Mouse (Mus musculus) myocyte (in vitro differentiated cells): ENCODE results near the gene Spag9. TPM values are rescaled to one million over a fixed set of nuclear protein-coding genes. Genes with fewer than 3 reads are reported as not detected.

Experiments used
- H3K27me3 ChIP-seq: one replicate; pipeline ENCODE4 v1.6.1; 2011; ENCODE audit not compliant: control insufficient read depth, insufficient read depth, insufficient read length
- H3K36me3 ChIP-seq: one replicate; pipeline ENCODE4 v1.6.1; 2011; ENCODE audit not compliant: control insufficient read depth, insufficient read depth
- H3K4me2 ChIP-seq: one replicate; pipeline ENCODE4 v1.6.1; 2011; ENCODE audit warnings: low read depth, control low read depth
- H3K4me3 ChIP-seq: one replicate; pipeline ENCODE4 v1.5.1; 2011; ENCODE audit warnings: mild to moderate bottlenecking, control low read depth, moderate library complexity
- H3K79me2 ChIP-seq: one replicate; pipeline ENCODE4 v1.6.1; 2011; ENCODE audit not compliant: control insufficient read depth, insufficient read depth
- H3ac ChIP-seq: one replicate; pipeline ENCODE4 v1.6.1; 2011; ENCODE audit not compliant: control insufficient read depth, insufficient read length
- CEBPB ChIP-seq: IDR thresholded peaks from 2 replicates; pipeline ENCODE4 v1.6.1; 2011; ENCODE audit warnings: mild to moderate bottlenecking, moderate library complexity; ENCODE audit not compliant: poor library complexity, insufficient read depth, severe bottlenecking
- E2F4 ChIP-seq: IDR thresholded peaks from one replicate; pipeline ENCODE4 v1.6.1; 2011; ENCODE audit warnings: mild to moderate bottlenecking, control low read depth, moderate library complexity; ENCODE audit not compliant: insufficient read depth
- MAX ChIP-seq: IDR thresholded peaks from one replicate; pipeline ENCODE4 v1.6.1; 2011; ENCODE audit warnings: low read depth, mild to moderate bottlenecking, control low read depth
- MYOD1 ChIP-seq, 3 experiments: IDR thresholded peaks; one replicate each; pipeline ENCODE4 v1.6.1; 2011; ENCODE audit warnings: control low read depth in 2 of 3, low read depth in 2 of 3, mild to moderate bottlenecking in 2 of 3, moderate library complexity in 1 of 3; ENCODE audit not compliant: insufficient read length in 2 of 3, control insufficient read depth in 1 of 3
- MYOG ChIP-seq, 3 experiments: IDR thresholded peaks; one replicate each; pipeline ENCODE4 v1.6.1; 2011; ENCODE audit warnings: control low read depth in 2 of 3, low read depth in 2 of 3, mild to moderate bottlenecking in 2 of 3; ENCODE audit not compliant: insufficient read length in 2 of 3, control insufficient read depth in 1 of 3, insufficient read depth in 1 of 3
- POLR2A ChIP-seq: IDR thresholded peaks from one replicate; pipeline ENCODE4 v1.6.1; 2011; ENCODE audit warnings: low read depth, mild to moderate bottlenecking, control low read depth, moderate library complexity; ENCODE audit not compliant: insufficient read length
- POLR2AphosphoS2 ChIP-seq: IDR thresholded peaks from one replicate; pipeline ENCODE4 v1.6.1; 2011; ENCODE audit warnings: low read depth, control low read depth; ENCODE audit not compliant: insufficient read length
- REST ChIP-seq: IDR thresholded peaks from one replicate; pipeline ENCODE4 v1.6.1; 2011; ENCODE audit warnings: mild to moderate bottlenecking, control low read depth, moderate library complexity; ENCODE audit not compliant: insufficient read depth, insufficient read length
- SRF ChIP-seq: IDR thresholded peaks from one replicate; pipeline ENCODE4 v1.6.1; 2011; ENCODE audit warnings: low read depth; ENCODE audit not compliant: control insufficient read depth, insufficient read length
- TCF12 ChIP-seq: IDR thresholded peaks from one replicate; pipeline ENCODE4 v1.6.1; 2011; ENCODE audit warnings: mild to moderate bottlenecking, control low read depth; ENCODE audit not compliant: poor library complexity, insufficient read depth, severe bottlenecking
- TCF3 ChIP-seq: IDR thresholded peaks from one replicate; pipeline ENCODE4 v1.6.1; 2011; ENCODE audit warnings: low read depth, control low read depth; ENCODE audit not compliant: insufficient read length
- USF1 ChIP-seq: IDR thresholded peaks from one replicate; pipeline ENCODE4 v1.6.1; 2011; ENCODE audit warnings: low read depth, mild to moderate bottlenecking, control low read depth, moderate library complexity
- polyA plus RNA-seq: library from polyadenylated mRNA; unstranded; fragments of >200 nt; fragmentation: generic; extraction: Trizol; gene quantifications from one replicate; pipeline ENCODE4 v1.2.1, GENCODE M21; 2012; ENCODE audit warnings: missing spikeins

The Spag9 gene
- polyA plus RNA-seq, 1 experiment, result 16.9 TPM

DNA sequence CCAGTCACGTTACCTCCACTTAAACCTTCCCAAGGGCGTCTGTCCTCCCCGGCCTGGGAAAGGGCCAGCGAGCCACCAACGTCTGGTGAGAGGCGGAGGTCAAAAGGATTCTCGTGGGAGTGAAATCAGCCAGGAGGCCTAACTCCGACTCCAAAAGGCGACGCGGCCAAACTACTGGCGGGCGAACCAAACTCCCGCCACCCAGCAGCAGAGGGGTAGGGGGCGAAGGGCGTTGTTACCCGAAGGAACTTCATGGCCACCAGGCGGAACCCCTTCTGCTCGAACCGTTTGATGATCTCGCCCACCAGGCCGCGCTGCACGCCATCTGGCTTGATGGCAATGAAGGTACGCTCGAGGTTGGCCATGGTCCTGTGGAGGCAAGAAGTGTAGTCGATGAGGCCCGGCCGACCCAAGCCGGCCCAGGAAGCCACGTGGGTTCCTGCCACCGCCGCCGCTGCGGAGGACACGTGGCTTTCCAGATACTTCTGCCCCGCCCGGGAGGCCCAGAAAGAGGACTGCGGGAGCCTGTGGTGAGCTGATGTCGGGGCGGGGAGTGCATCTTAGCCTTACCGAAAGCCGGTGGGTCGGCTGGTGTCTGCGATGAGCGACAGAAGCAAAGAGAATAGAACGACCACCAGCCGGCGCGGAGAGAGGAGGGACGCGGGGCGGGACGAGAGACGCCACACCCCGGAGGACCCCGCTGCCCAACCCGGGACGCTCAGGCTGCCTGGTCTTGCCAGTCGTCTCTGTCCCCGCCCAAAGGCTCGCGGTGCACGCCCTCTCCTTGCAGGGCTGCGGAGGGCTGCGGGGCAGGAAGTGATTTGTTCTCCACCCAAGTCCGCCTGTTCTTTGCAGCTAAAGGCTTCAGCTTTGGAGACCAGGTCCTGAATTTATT is 40.4 kb upstream of the Spag9 start:
- Histone ChIP-seq H3ac (peak overlapping the region; percentile 39), H3K36me3 (peaks cover 25% of the 10 kb centered on the region), H3K79me2 (peaks cover 28% of the 10 kb centered on the region), H3K4me2 (peak overlapping the region; percentile 76), H3K4me3 (peak overlapping the region; percentile 88), H3K27me3 (no peaks in the 10 kb centered on the region)
- TF ChIP-seq MYOG (IDR thresholded peaks at IDR 0.05; ENCODE audit: control insufficient read depth in 1 of 3, insufficient read depth in 1 of 3, insufficient read length in 2 of 3, low read depth in 2 of 3) (peak in 1 of 3 experiments; percentile 26), SRF (peak; percentile 23), USF1 (peak; percentile 59), E2F4 (no peak), MAX (no peak), REST (no peak), MYOD1 (IDR thresholded peaks at IDR 0.05; ENCODE audit: control insufficient read depth in 1 of 3, insufficient read length in 2 of 3, low read depth in 2 of 3) (peak in 1 of 3 experiments; percentile 4), CEBPB (no peak), POLR2AphosphoS2 (peak; percentile 96), TCF12 (no peak), POLR2A (peak; percentile 80), TCF3 (no peak)

DNA sequence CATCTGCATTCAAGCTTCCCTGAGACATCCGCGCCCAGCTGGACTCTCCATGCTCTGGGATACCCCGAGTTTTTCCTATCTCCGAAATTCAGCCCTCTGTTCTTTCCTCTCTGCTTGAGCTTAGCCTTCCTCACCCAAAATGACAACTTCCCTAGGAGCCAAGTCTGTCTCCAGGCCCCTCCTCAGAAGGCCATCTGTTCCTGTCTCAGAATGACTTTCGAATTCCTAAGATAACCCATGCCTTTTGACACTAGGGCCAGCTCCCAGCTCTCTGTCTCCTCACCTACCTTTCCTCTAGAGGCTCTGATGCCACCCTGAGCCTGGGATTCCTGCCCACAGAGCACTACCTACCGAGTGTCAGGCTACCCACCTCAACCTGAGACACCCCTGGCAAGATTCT is 39.7 kb upstream of the Spag9 start, which contains the start of gene Nme2:
Gene Nme2, minus strand, starts transcription at position 101 of the 400 bp plus-strand sequence.
- Histone ChIP-seq H3K4me3 (peak within 1 kb of the TSS; percentile 88), H3K4me2 (peak within 1 kb of the TSS; percentile 76), H3K36me3 (peaks cover 21% of the 10 kb centered on the region), H3K27me3 (no peaks in the 10 kb centered on the region), H3ac (peak within 1 kb of the TSS; percentile 39), H3K79me2 (peaks cover 28% of the 10 kb centered on the region)
- no peak for TF ChIP-seq SRF
- TF ChIP-seq POLR2A, result no peak
- TF ChIP-seq CEBPB, result no peak
- TF ChIP-seq TCF3, result no peak
- TF ChIP-seq POLR2AphosphoS2, result no peak
- TF ChIP-seq TCF12, result no peak
- no peak for TF ChIP-seq MYOD1 (IDR thresholded peaks at IDR 0.05; ENCODE audit: control insufficient read depth in 1 of 3, insufficient read length in 2 of 3, low read depth in 2 of 3)
- TF ChIP-seq REST, result no peak
- TF ChIP-seq MAX, result no peak
- TF ChIP-seq USF1, result no peak
- TF ChIP-seq E2F4, result no peak
- no peak for TF ChIP-seq MYOG (IDR thresholded peaks at IDR 0.05; ENCODE audit: control insufficient read depth in 1 of 3, insufficient read depth in 1 of 3, insufficient read length in 2 of 3, low read depth in 2 of 3)

DNA sequence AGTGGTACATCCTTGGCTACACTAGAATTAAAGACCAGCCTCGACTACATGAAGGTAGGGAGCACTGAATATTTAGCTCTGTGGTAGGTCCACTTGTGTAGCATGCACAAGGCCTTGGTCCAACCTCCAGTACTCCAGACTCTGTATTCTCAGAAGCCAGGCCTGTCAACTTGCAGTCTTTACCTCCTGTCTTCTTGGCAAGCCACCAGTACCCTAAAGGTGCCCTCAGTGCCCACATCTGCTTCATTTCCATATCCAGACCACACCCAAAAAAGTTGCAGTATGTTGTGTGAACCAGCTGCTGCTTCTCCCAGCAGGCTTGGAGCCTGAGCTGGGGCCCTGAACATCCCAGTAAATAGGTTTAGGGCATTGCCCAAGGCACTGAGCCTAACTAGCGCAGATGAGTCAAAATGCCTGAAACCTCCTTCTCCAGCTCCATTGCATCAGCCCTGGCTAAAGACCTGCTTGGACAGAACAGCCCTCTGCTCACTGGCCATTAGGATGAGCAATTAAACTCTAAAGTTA is 38.8 kb upstream of the Spag9 start:
- peaks cover 22% of the 10 kb centered on the region for H3K36me3 ChIP-seq

DNA sequence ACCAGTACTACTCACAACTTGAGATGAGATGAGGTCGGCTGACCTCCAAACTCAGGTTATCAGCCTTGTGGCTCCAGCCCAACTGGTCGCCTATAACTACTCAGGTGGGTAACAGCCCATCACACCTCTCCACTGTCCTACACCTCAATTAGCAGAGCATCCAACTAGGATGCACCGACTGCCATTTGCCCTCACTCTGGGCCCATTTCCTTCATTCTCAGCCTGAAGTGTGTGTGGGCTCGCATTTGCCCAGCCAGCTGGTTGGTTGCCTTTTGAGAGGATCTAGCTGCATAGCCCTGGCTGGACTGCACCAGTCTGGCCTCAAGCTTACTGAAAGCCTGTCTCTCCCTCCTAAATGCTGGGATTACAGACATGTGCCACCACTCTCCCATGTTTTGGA is 38.1 kb upstream of the Spag9 start:
- no peak overlapping the region for H3K4me2 ChIP-seq
- no peaks in the 10 kb centered on the region for H3K27me3 ChIP-seq
- H3K36me3 ChIP-seq, result peaks cover 26% of the 10 kb centered on the region
- no peak overlapping the region for H3ac ChIP-seq
- peaks cover 22% of the 10 kb centered on the region for H3K79me2 ChIP-seq
- TF ChIP-seq POLR2AphosphoS2 (no peak), USF1 (no peak), CEBPB (no peak), TCF12 (no peak), SRF (no peak), REST (no peak), MYOD1 (IDR thresholded peaks at IDR 0.05; ENCODE audit: control insufficient read depth in 1 of 3, insufficient read length in 2 of 3, low read depth in 2 of 3) (no peak), POLR2A (no peak), E2F4 (no peak), MYOG (IDR thresholded peaks at IDR 0.05; ENCODE audit: control insufficient read depth in 1 of 3, insufficient read depth in 1 of 3, insufficient read length in 2 of 3, low read depth in 2 of 3) (no peak), TCF3 (no peak), MAX (no peak)
- H3K4me3 ChIP-seq, result no peak overlapping the region

More for the DNA sequence above, 38.8 kb upstream of the Spag9 start:
- TF ChIP-seq MYOD1 (IDR thresholded peaks at IDR 0.05; ENCODE audit: control insufficient read depth in 1 of 3, insufficient read length in 2 of 3, low read depth in 2 of 3) (no peak), POLR2AphosphoS2 (no peak), CEBPB (no peak), REST (no peak), USF1 (no peak), SRF (no peak), MAX (no peak), MYOG (IDR thresholded peaks at IDR 0.05; ENCODE audit: control insufficient read depth in 1 of 3, insufficient read depth in 1 of 3, insufficient read length in 2 of 3, low read depth in 2 of 3) (no peak), TCF3 (no peak), E2F4 (no peak), TCF12 (no peak), POLR2A (no peak)
- H3K4me2 ChIP-seq, result peak overlapping the region; percentile 76
- peaks cover 28% of the 10 kb centered on the region for H3K79me2 ChIP-seq
- H3K4me3 ChIP-seq, result no peak overlapping the region
- H3K27me3 ChIP-seq, result no peaks in the 10 kb centered on the region
- no peak overlapping the region for H3ac ChIP-seq
